Mouse (Mus musculus) stomach, postnatal 0 days (tissue): Measurements from ENCODE around the gene Klhl8.

ENCODE experiments used
- CTCF ChIP-seq: IDR thresholded peaks from 2 replicates; pipeline ENCODE4 v1.5.1; 2016; ENCODE audit warnings: antibody characterized with exemption, low read depth, mild to moderate bottlenecking, moderate library complexity
- EP300 ChIP-seq: optimal IDR thresholded peaks from 2 replicates; pipeline ENCODE3; 2016; ENCODE audit warnings: antibody characterized with exemption

GRCm38 (mm10) chr5:103821500-103822298 is 89.4 kb downstream of the Klhl8 start:
- no peak for TF ChIP-seq EP300
- no peak for TF ChIP-seq CTCF
